Mouse (Mus musculus): Measurements from ENCODE around the gene Aff3.

The Aff3 gene

GRCm38 (mm10) chr1:38545282-38545945 lies 119.3 kb downstream of the Aff3 start:
- no peak for DNase-seq (ENCODE audit: low spot score in 2 of 2)

- no peak for DNase-seq (ENCODE audit: low spot score in 2 of 2)
Measured at GRCm38 (mm10) chr1:38544501-38544900, 120.3 kb downstream of the Aff3 start.

- DNase-seq (ENCODE audit: low spot score in 2 of 2): no peak
Measured at GRCm38 (mm10) chr1:38541536-38541935, 123.2 kb downstream of the Aff3 start.

GRCm38 (mm10) chr1:38536929-38537540 lies 127.7 kb downstream of the Aff3 start:
- no peak for DNase-seq (ENCODE audit: low spot score in 2 of 2)

GRCm38 (mm10) chr1:38532581-38532980 lies 132.2 kb downstream of the Aff3 start:
- DNase-seq (ENCODE audit: low spot score in 2 of 2): no peak

- DNase-seq (ENCODE audit: low spot score in 2 of 2): no peak
Measured at GRCm38 (mm10) chr1:38528607-38529006, 136.1 kb downstream of the Aff3 start.

GRCm38 (mm10) chr1:38526568-38526967 lies 138.2 kb downstream of the Aff3 start:
- DNase-seq (ENCODE audit: low spot score in 2 of 2): no peak

- DNase-seq (ENCODE audit: low spot score in 2 of 2): no peak
Measured at GRCm38 (mm10) chr1:38521651-38522050, 143.1 kb downstream of the Aff3 start.

GRCm38 (mm10) chr1:38516225-38516624 lies 148.5 kb downstream of the Aff3 start:
- no peak for DNase-seq (ENCODE audit: low spot score in 2 of 2)

- no peak for DNase-seq (ENCODE audit: low spot score in 2 of 2)
Measured at GRCm38 (mm10) chr1:38514634-38515011, 150.1 kb downstream of the Aff3 start.

GRCm38 (mm10) chr1:38513970-38514633 lies 150.7 kb downstream of the Aff3 start:
- DNase-seq (ENCODE audit: low spot score in 2 of 2): no peak

GRCm38 (mm10) chr1:38512258-38513081 lies 152.3 kb downstream of the Aff3 start:
- no peak for DNase-seq (ENCODE audit: low spot score in 2 of 2)

GRCm38 (mm10) chr1:38511076-38511475 lies 153.7 kb downstream of the Aff3 start:
- no peak for DNase-seq (ENCODE audit: low spot score in 2 of 2)

GRCm38 (mm10) chr1:38509301-38509700 lies 155.5 kb downstream of the Aff3 start:
- no peak for DNase-seq (ENCODE audit: low spot score in 2 of 2)

- no peak for DNase-seq (ENCODE audit: low spot score in 2 of 2)
Measured at GRCm38 (mm10) chr1:38507636-38508179, 157.0 kb downstream of the Aff3 start.

- DNase-seq (ENCODE audit: low spot score in 2 of 2): no peak
Measured at GRCm38 (mm10) chr1:38506396-38506795, 158.4 kb downstream of the Aff3 start.

- no peak for DNase-seq (ENCODE audit: low spot score in 2 of 2)
Measured at GRCm38 (mm10) chr1:38503431-38504089, 161.2 kb downstream of the Aff3 start.

GRCm38 (mm10) chr1:38502797-38503196 lies 162.0 kb downstream of the Aff3 start:
- DNase-seq (ENCODE audit: low spot score in 2 of 2): no peak

GRCm38 (mm10) chr1:38501231-38501630 lies 163.5 kb downstream of the Aff3 start:
- DNase-seq (ENCODE audit: low spot score in 2 of 2): no peak

- no peak for DNase-seq (ENCODE audit: low spot score in 2 of 2)
Measured at GRCm38 (mm10) chr1:38499500-38499899, 165.3 kb downstream of the Aff3 start.

GRCm38 (mm10) chr1:38497576-38497975 lies 167.2 kb downstream of the Aff3 start:
- no peak for DNase-seq (ENCODE audit: low spot score in 2 of 2)
